Mouse (Mus musculus) limb, embryonic 11.5 days (tissue): Measurements from ENCODE around the gene Zdhhc9. TPM values are rescaled to one million over a fixed set of nuclear protein-coding genes. Genes with fewer than 3 reads are reported as not detected.

Experiments
- ATAC-seq: fragments of 200-750 bp; cut with Nextera tagmentation; 2 replicates; pipeline ENCODE4 v1.8.0; 2017; ENCODE audit warnings: low read depth; ENCODE audit not compliant: insufficient number of reproducible peaks, low FRiP score, low TSS enrichment
- DNase-seq: peaks from one replicate; pipeline ENCODE4 v3.0.0-alpha.2; 2015; ENCODE audit warnings: low spot score
- H3K27ac ChIP-seq: fragments of 300-500 bp; sonication (generic); replicated peaks from 2 replicates; pipeline ENCODE4 v1.5.1; 2014; ENCODE audit warnings: low read depth, mild to moderate bottlenecking, low read length
- H3K27me3 ChIP-seq: fragments of 300-500 bp; sonication (generic); 2 replicates; pipeline ENCODE4 v1.6.1; 2014; ENCODE audit warnings: mild to moderate bottlenecking, low read length, mixed read lengths; ENCODE audit not compliant: control insufficient read depth, insufficient read depth
- H3K36me3 ChIP-seq: fragments of 300-500 bp; sonication (generic); 2 replicates; pipeline ENCODE4 v1.6.1; 2014; ENCODE audit warnings: mild to moderate bottlenecking, low read length, moderate library complexity, mixed read lengths; ENCODE audit not compliant: control insufficient read depth, insufficient read depth
- H3K4me1 ChIP-seq: fragments of 300-500 bp; sonication (generic); 2 replicates; pipeline ENCODE4 v1.6.1; 2014; ENCODE audit warnings: low read length, mixed read lengths; ENCODE audit not compliant: control insufficient read depth, insufficient read depth
- H3K4me2 ChIP-seq: fragments of 300-500 bp; sonication (generic); 2 replicates; pipeline ENCODE4 v1.6.1; 2014; ENCODE audit warnings: low read depth, mild to moderate bottlenecking, moderate library complexity; ENCODE audit not compliant: severe bottlenecking
- H3K4me3 ChIP-seq: fragments of 300-500 bp; sonication (generic); 2 replicates; pipeline ENCODE4 v1.5.1; 2014; ENCODE audit warnings: low read depth, low read length
- H3K9ac ChIP-seq: fragments of 300-500 bp; sonication (generic); 2 replicates; pipeline ENCODE4 v1.6.1; 2014; ENCODE audit warnings: mild to moderate bottlenecking, low read length
- H3K9me3 ChIP-seq: fragments of 300-500 bp; sonication (generic); 2 replicates; pipeline ENCODE4 v1.6.1; 2016; ENCODE audit warnings: low read length; ENCODE audit not compliant: control insufficient read depth
- WGBS: fragments of 180-500 bp; shearing (Covaris S2); extraction: QIAGEN DNeasy Blood & Tissue Kit; methylation state at CpG from one replicate; pipeline ENCODE4 v1.1.7; 2014; 5-methylcytosine and 5-hydroxymethylcytosine counted together
- polyA plus RNA-seq: library from polyadenylated mRNA; unstranded; fragments of >200 nt; fragmentation: Nextera tagmentation; extraction: Ambion mirVana; gene quantifications from 2 replicates; pipeline ENCODE4 v1.2.1, GENCODE M21; 2014

Gene Zdhhc9
- polyA plus RNA-seq, 1 experiment from 2014 or later = 4.3 TPM

GRCm38 (mm10) chrX:48157396-48157795, 51.3 kb downstream of the Zdhhc9 start:
- H3K27me3 ChIP-seq = no peaks in the 10 kb centered on the region
- H3K27ac ChIP-seq = no peak overlapping the region
- H3K9me3 ChIP-seq = no peaks in the 10 kb centered on the region
- H3K4me2 ChIP-seq = no peak overlapping the region
- 85% methylated on average over 8 of the region's 8 CpGs for WGBS
- DNase-seq (no peak), ATAC-seq (no peak)
- H3K4me3 ChIP-seq = no peak overlapping the region
- H3K9ac ChIP-seq = no peak overlapping the region
- no peaks in the 10 kb centered on the region for H3K4me1 ChIP-seq
- H3K36me3 ChIP-seq = no peaks in the 10 kb centered on the region

DNA sequence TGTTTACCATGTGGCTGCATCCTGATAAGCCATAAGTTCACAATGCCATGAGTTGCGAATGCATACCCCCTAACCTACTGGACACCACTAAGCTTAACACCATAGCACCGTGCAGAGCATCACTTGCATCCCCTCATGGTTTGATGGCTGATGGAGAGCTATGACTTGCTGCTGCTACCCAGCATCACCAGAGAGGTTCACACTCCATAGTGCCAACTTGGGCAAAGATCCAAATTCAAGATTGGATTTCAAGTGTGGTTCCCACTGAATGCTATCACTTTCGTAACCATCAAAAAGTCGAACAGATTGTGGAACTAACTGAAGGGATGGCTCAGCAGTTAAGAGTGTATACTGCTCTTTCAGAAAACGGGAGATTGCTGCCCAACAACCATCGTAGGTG, 53.2 kb downstream of the Zdhhc9 start:
- ATAC-seq (no peak), DNase-seq (no peak)
- no peaks in the 10 kb centered on the region for H3K27me3 ChIP-seq
- H3K9ac ChIP-seq = no peak overlapping the region
- no peaks in the 10 kb centered on the region for H3K4me1 ChIP-seq
- WGBS = 93% methylated on average over 6 of the region's 6 CpGs
- H3K4me2 ChIP-seq = no peak overlapping the region
- no peak overlapping the region for H3K27ac ChIP-seq
- no peaks in the 10 kb centered on the region for H3K36me3 ChIP-seq
- no peaks in the 10 kb centered on the region for H3K9me3 ChIP-seq
- H3K4me3 ChIP-seq = no peak overlapping the region

DNA sequence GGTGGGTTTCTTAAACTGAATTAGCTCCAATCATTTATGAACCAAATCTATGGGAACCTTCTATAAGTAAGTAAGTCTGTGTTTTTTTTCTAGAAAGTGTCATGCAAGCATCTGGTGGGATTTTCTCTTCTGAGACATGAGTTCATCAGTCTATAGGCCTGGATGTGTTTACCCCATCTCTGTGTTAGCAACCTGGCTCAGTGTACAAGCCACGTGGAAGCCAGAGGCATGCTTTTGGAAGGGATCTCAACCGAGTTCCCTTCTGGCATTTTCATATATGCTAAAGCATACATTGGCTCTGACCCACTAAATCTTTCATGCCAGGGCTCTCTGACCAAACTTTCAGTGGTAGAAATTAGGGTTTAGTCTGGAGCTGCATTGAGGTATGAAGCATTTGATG, 54.7 kb downstream of the Zdhhc9 start:
- ATAC-seq = no peak
- no peak overlapping the region for H3K4me2 ChIP-seq
- no peaks in the 10 kb centered on the region for H3K36me3 ChIP-seq
- 80% methylated on average over 2 of the region's 2 CpGs for WGBS
- H3K4me1 ChIP-seq = no peaks in the 10 kb centered on the region
- no peaks in the 10 kb centered on the region for H3K9me3 ChIP-seq
- no peak overlapping the region for H3K9ac ChIP-seq
- DNase-seq = no peak
- no peaks in the 10 kb centered on the region for H3K27me3 ChIP-seq
- H3K27ac ChIP-seq = no peak overlapping the region
- H3K4me3 ChIP-seq = no peak overlapping the region

DNA sequence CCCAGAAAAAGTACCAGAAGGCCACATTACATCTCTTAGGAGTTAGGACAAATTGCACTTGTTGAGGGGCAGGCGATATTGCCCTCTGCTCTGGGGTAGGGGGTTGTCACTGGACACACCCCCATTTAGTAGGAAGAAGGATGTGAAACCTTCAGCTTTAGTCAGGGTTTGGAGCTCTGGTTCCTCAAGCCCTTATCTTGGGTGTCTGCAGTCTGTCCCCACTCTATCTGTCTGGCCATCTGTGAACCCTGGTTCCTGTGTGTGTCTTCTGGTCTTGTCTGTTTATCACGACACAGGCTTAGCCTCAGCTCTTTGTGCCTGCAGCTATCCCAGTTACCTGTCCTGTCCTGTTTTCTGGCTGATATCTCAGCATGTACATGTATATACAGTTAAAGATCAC, 55.3 kb downstream of the Zdhhc9 start:
- Histone ChIP-seq H3K4me3 (no peak overlapping the region), H3K4me2 (no peak overlapping the region), H3K9ac (no peak overlapping the region), H3K4me1 (no peaks in the 10 kb centered on the region), H3K27ac (no peak overlapping the region), H3K27me3 (no peaks in the 10 kb centered on the region), H3K9me3 (no peaks in the 10 kb centered on the region), H3K36me3 (no peaks in the 10 kb centered on the region)
- DNase-seq = no peak
- no peak for ATAC-seq
- whole genome bisulfite sequencing = 94% methylated on average over 2 of the region's 2 CpGs

- ATAC-seq (no peak), DNase-seq (no peak)
- H3K4me1 ChIP-seq = no peaks in the 10 kb centered on the region
- no peaks in the 10 kb centered on the region for H3K36me3 ChIP-seq
- H3K4me3 ChIP-seq = no peak overlapping the region
- no peak overlapping the region for H3K27ac ChIP-seq
- H3K27me3 ChIP-seq = no peaks in the 10 kb centered on the region
- WGBS = 79% methylated on average over 7 of the region's 7 CpGs
- H3K4me2 ChIP-seq = no peak overlapping the region
- no peaks in the 10 kb centered on the region for H3K9me3 ChIP-seq
- H3K9ac ChIP-seq = no peak overlapping the region
These were observed 56.6 kb downstream of the Zdhhc9 start for GRCm38 (mm10) chrX:48152106-48152505.

GRCm38 (mm10) chrX:48147741-48148186, 60.9 kb downstream of the Zdhhc9 start:
- H3K4me1 ChIP-seq = no peaks in the 10 kb centered on the region
- 82% methylated on average over 7 of the region's 7 CpGs for WGBS
- DNase-seq (no peak), ATAC-seq (no peak)
- H3K9me3 ChIP-seq = no peaks in the 10 kb centered on the region
- H3K9ac ChIP-seq = no peak overlapping the region
- H3K36me3 ChIP-seq = no peaks in the 10 kb centered on the region
- no peak overlapping the region for H3K4me2 ChIP-seq
- H3K4me3 ChIP-seq = no peak overlapping the region
- H3K27ac ChIP-seq = no peak overlapping the region
- no peaks in the 10 kb centered on the region for H3K27me3 ChIP-seq

DNA sequence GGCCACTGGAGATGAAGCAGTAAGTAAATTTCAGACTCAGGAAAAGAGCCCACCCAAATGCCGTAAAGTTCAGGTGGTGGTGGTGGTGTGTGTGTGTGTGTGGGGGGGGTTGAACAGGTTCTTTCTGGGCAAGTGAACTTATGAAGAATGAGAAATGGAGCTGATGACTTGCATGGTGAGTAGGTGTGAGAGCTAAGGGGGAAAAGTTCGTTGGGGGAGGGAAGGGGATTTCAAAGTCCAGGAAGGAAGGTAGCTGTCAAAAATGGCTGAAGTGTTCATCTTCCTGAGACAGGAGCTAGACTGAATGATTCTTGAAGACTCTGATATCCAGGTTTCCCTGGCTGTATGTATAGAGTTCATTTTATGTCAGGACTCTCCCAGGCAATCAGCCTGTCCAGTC, 61.5 kb downstream of the Zdhhc9 start:
- Histone ChIP-seq H3K27ac (no peak overlapping the region), H3K4me2 (no peak overlapping the region), H3K4me3 (no peak overlapping the region), H3K9me3 (no peaks in the 10 kb centered on the region), H3K9ac (no peak overlapping the region), H3K36me3 (no peaks in the 10 kb centered on the region), H3K4me1 (no peaks in the 10 kb centered on the region), H3K27me3 (no peaks in the 10 kb centered on the region)
- 81% methylated on average over 2 of the region's 2 CpGs for WGBS
- DNase-seq (no peak), ATAC-seq (no peak)

DNA sequence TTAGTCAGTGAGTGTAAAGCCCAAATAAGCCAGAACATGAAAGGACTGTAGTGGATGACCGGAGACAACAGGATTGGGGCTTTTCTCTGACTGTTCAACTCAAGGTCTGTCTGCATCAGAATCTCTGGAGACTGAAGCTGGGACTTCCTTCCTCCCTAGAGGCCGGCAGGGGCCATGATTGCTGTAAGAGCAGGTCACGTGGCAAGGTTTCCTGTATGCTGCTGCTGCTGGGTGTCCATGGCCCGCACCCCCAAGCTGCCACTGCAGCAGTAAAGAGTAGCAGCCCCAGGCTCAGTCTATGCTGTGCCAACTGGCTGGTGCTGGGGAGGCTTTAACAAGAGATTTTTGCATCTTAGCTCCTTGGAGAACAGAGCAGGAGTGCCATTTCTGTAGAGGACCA, 62.4 kb downstream of the Zdhhc9 start, which contains the start of gene Sash3:
TSS of gene Sash3 (plus strand) at position 175 of the 400 bp plus-strand sequence.
- H3K27ac ChIP-seq = no peak within 1 kb of the TSS
- no peak for DNase-seq
- WGBS = 92% methylated on average over 4 of the region's 4 CpGs
- H3K9ac ChIP-seq = no peak within 1 kb of the TSS
- no peaks in the 10 kb centered on the region for H3K9me3 ChIP-seq
- ATAC-seq = no peak
- no peaks in the 10 kb centered on the region for H3K27me3 ChIP-seq
- no peak within 1 kb of the TSS for H3K4me2 ChIP-seq
- no peaks in the 10 kb centered on the region for H3K36me3 ChIP-seq
- no peaks in the 10 kb centered on the region for H3K4me1 ChIP-seq
- H3K4me3 ChIP-seq = no peak within 1 kb of the TSS
